Mouse (Mus musculus) hindbrain, embryonic 12.5 days (tissue): ENCODE measurements around the gene H2-Q6. TPM values are rescaled to one million over a fixed set of nuclear protein-coding genes. Genes with fewer than 3 reads are reported as not detected.
"Not testable (repeated sequence)": the region's sequence is repeated elsewhere in the genome, so short reads cannot be mapped to it uniquely, and the experiment has no call there.

Experiments
- ATAC-seq: fragments of 200-750 bp; cut with Nextera tagmentation; 2 replicates; pipeline ENCODE4 v1.8.0; 2017; ENCODE audit warnings: moderate TSS enrichment; ENCODE audit not compliant: low FRiP score
- H3K27ac ChIP-seq: fragments of 300-500 bp; sonication (generic); 2 replicates; pipeline ENCODE4 v1.5.1; 2016; ENCODE audit warnings: mild to moderate bottlenecking
- H3K27me3 ChIP-seq: fragments of 300-500 bp; sonication (generic); 2 replicates; pipeline ENCODE4 v1.6.1; 2016; ENCODE audit warnings: mild to moderate bottlenecking
- H3K36me3 ChIP-seq: fragments of 300-500 bp; sonication (generic); 2 replicates; pipeline ENCODE4 v1.6.1; 2016; ENCODE audit warnings: mild to moderate bottlenecking
- H3K4me1 ChIP-seq: fragments of 300-500 bp; sonication (generic); 2 replicates; pipeline ENCODE4 v1.6.1; 2016
- H3K4me2 ChIP-seq: fragments of 300-500 bp; sonication (generic); replicated peaks from 2 replicates; pipeline ENCODE4 v1.6.1; 2016; ENCODE audit warnings: mild to moderate bottlenecking
- H3K4me3 ChIP-seq: fragments of 300-500 bp; sonication (generic); 2 replicates; pipeline ENCODE4 v1.5.1; 2016; ENCODE audit warnings: mild to moderate bottlenecking
- H3K9ac ChIP-seq: fragments of 300-500 bp; sonication (generic); 2 replicates; pipeline ENCODE4 v1.6.1; 2016; ENCODE audit warnings: mild to moderate bottlenecking, moderate library complexity
- H3K9me3 ChIP-seq: fragments of 300-500 bp; sonication (generic); replicated peaks from 2 replicates; pipeline ENCODE4 v1.6.1; 2016; ENCODE audit warnings: mild to moderate bottlenecking
- WGBS: fragments of 180-500 bp; shearing (Covaris S2); methylation state at CpG from one replicate; pipeline ENCODE4 v1.1.7; 2016; 5-methylcytosine and 5-hydroxymethylcytosine counted together
- polyA plus RNA-seq: library from polyadenylated mRNA; unstranded; fragments of >200 nt; fragmentation: Nextera tagmentation; extraction: Ambion mirVana; gene quantifications from 2 replicates; pipeline ENCODE4 v1.2.1, GENCODE M21; 2016

The H2-Q6 gene
- polyA plus RNA-seq, 1 experiment from 2014 or later, result 0.10 TPM

- Histone ChIP-seq H3K27me3 (peaks cover 24% of the 10 kb centered on the region), H3K4me2 (peak within 1 kb of the TSS; percentile 94), H3K9ac (peak within 1 kb of the TSS; percentile 68), H3K4me3 (peak within 1 kb of the TSS; percentile 50)
- H3K9me3 ChIP-seq, H3K4me1 ChIP-seq, H3K27ac ChIP-seq, H3K36me3 ChIP-seq: not testable (repeated sequence)
- ATAC-seq, result peak; percentile 91
- WGBS, result 3% methylated on average over 18 of the region's 18 CpGs
Measured at GRCm38 (mm10) chr17:35438885-35439284, 14.2 kb downstream of the H2-Q6 start, which contains the start of gene H2-Q7. Gene H2-Q7, plus strand, starts transcription at chr17:35439155.

GRCm38 (mm10) chr17:35439295-35439747 lies 14.7 kb downstream of the H2-Q6 start:
- not testable (repeated sequence) for H3K36me3 ChIP-seq, H3K4me1 ChIP-seq, H3K9me3 ChIP-seq, H3K27ac ChIP-seq
- Histone ChIP-seq H3K4me3 (peak overlapping the region; percentile 50), H3K9ac (peak overlapping the region; percentile 68), H3K27me3 (peaks cover 24% of the 10 kb centered on the region), H3K4me2 (peak overlapping the region; percentile 94)
- WGBS, result 1% methylated on average over 47 of the region's 48 CpGs
- ATAC-seq, result peak; percentile 57

GRCm38 (mm10) chr17:35439925-35440645 lies 15.4 kb downstream of the H2-Q6 start:
- H3K36me3 ChIP-seq, H3K9ac ChIP-seq, H3K27ac ChIP-seq, ATAC-seq, H3K4me1 ChIP-seq, H3K9me3 ChIP-seq: not testable (repeated sequence)
- peak overlapping the region; percentile 50; the same call in 1 of the 2 replicates for H3K4me3 ChIP-seq
- H3K4me2 ChIP-seq, result peak overlapping the region; percentile 94
- peaks cover 20% of the 10 kb centered on the region for H3K27me3 ChIP-seq
- WGBS, result 44% methylated on average over 27 of the region's 27 CpGs

- ATAC-seq, H3K4me1 ChIP-seq, H3K9ac ChIP-seq, H3K4me3 ChIP-seq, H3K36me3 ChIP-seq, H3K4me2 ChIP-seq, H3K27ac ChIP-seq, H3K9me3 ChIP-seq: not testable (repeated sequence)
- WGBS, result 93% methylated on average over 2 of the region's 2 CpGs
- peaks cover 17% of the 10 kb centered on the region for H3K27me3 ChIP-seq
Measured at GRCm38 (mm10) chr17:35442376-35442775, 17.7 kb downstream of the H2-Q6 start.

- not testable (repeated sequence) for H3K4me2 ChIP-seq, H3K27me3 ChIP-seq, H3K9me3 ChIP-seq, H3K27ac ChIP-seq, H3K36me3 ChIP-seq, H3K4me3 ChIP-seq, H3K4me1 ChIP-seq, H3K9ac ChIP-seq, ATAC-seq
- WGBS, result 83% methylated on average over 2 of the region's 2 CpGs
Measured at GRCm38 (mm10) chr17:35444510-35444909, 19.9 kb downstream of the H2-Q6 start.

- not testable (repeated sequence) for H3K4me3 ChIP-seq, H3K27me3 ChIP-seq, ATAC-seq, H3K9ac ChIP-seq, H3K27ac ChIP-seq, H3K36me3 ChIP-seq, H3K4me1 ChIP-seq, H3K9me3 ChIP-seq, H3K4me2 ChIP-seq
- WGBS, result no CpG with 5 or more reads among the region's 1 CpGs
Measured at GRCm38 (mm10) chr17:35458247-35458646, 33.6 kb downstream of the H2-Q6 start.

GRCm38 (mm10) chr17:35460513-35461341 lies 36.1 kb downstream of the H2-Q6 start:
- WGBS, result 45% methylated on average over 2 of the region's 9 CpGs

GRCm38 (mm10) chr17:35465651-35466050 lies 41.0 kb downstream of the H2-Q6 start:
- H3K36me3 ChIP-seq, ATAC-seq, H3K27ac ChIP-seq, H3K9ac ChIP-seq, H3K4me3 ChIP-seq, H3K4me2 ChIP-seq, H3K4me1 ChIP-seq, H3K9me3 ChIP-seq: not testable (repeated sequence)
- peaks cover 24% of the 10 kb centered on the region for H3K27me3 ChIP-seq
- 5% methylated on average over 8 of the region's 8 CpGs for WGBS

More at GRCm38 (mm10) chr17:35460513-35461341, 36.1 kb downstream of the H2-Q6 start:
- not testable (repeated sequence) for H3K4me3 ChIP-seq, H3K27ac ChIP-seq, H3K27me3 ChIP-seq, H3K4me2 ChIP-seq, H3K9me3 ChIP-seq, ATAC-seq, H3K9ac ChIP-seq, H3K4me1 ChIP-seq, H3K36me3 ChIP-seq

GRCm38 (mm10) chr17:35468936-35469335 lies 44.3 kb downstream of the H2-Q6 start:
- H3K4me3 ChIP-seq, H3K4me2 ChIP-seq, H3K36me3 ChIP-seq, H3K9me3 ChIP-seq, H3K9ac ChIP-seq, H3K27ac ChIP-seq, ATAC-seq: not testable (repeated sequence)
- Histone ChIP-seq H3K4me1 (peaks cover 10% of the 10 kb centered on the region), H3K27me3 (peaks cover 31% of the 10 kb centered on the region)
- WGBS, result 69% methylated on average over 3 of the region's 3 CpGs

GRCm38 (mm10) chr17:35469842-35470751 lies 45.4 kb downstream of the H2-Q6 start, which contains the start of gene H2-Q10:
Gene H2-Q10, plus strand, starts transcription at chr17:35470089.
- Histone ChIP-seq H3K4me2 (peak within 1 kb of the TSS; percentile 80), H3K9ac (peak within 1 kb of the TSS; percentile 47), H3K36me3 (no peaks in the 10 kb centered on the region), H3K27me3 (peaks cover 31% of the 10 kb centered on the region), H3K9me3 (no peaks in the 10 kb centered on the region), H3K27ac (no peak within 1 kb of the TSS), H3K4me1 (peaks cover 10% of the 10 kb centered on the region), H3K4me3 (peak within 1 kb of the TSS; percentile 44)
- ATAC-seq, result no peak
- WGBS, result 2% methylated on average over 69 of the region's 80 CpGs
